Mouse (Mus musculus) E14TG2a.4 (cell line): ENCODE data around the gene Cttnbp2nl.

Experiments used
- CTCF ChIP-seq: conservative IDR thresholded peaks from 2 replicates; pipeline ENCODE4 v1.5.1; 2014; ENCODE audit warnings: low read length
- NANOG ChIP-seq: IDR thresholded peaks from 2 replicates; pipeline ENCODE4 v1.6.1; 2014; ENCODE audit warnings: borderline replicate concordance, low read length, mixed read lengths
- POU5F1 ChIP-seq: IDR thresholded peaks from 2 replicates; pipeline ENCODE4 v1.6.1; 2014; ENCODE audit warnings: low read length, borderline replicate concordance

GRCm38 (mm10) chr3:105072536-105072935 lies 19.6 kb upstream of the Cttnbp2nl start:
- no peak for TF ChIP-seq CTCF
- no peak for TF ChIP-seq POU5F1
- no peak for TF ChIP-seq NANOG
